Mouse (Mus musculus) limb, embryonic 11.5 days (tissue): ENCODE results near the gene Cops7a. TPM values are rescaled to one million over a fixed set of nuclear protein-coding genes. Genes with fewer than 3 reads are reported as not detected.

Source experiments
- ATAC-seq: fragments of 200-750 bp; cut with Nextera tagmentation; 2 replicates; pipeline ENCODE4 v1.8.0; 2017; ENCODE audit warnings: low read depth; ENCODE audit not compliant: insufficient number of reproducible peaks, low FRiP score, low TSS enrichment
- DNase-seq: peaks from one replicate; pipeline ENCODE4 v3.0.0-alpha.2; 2015; ENCODE audit warnings: low spot score
- H3K27ac ChIP-seq: fragments of 300-500 bp; sonication (generic); replicated peaks from 2 replicates; pipeline ENCODE4 v1.5.1; 2014; ENCODE audit warnings: low read depth, mild to moderate bottlenecking, low read length
- H3K27me3 ChIP-seq: fragments of 300-500 bp; sonication (generic); 2 replicates; pipeline ENCODE4 v1.6.1; 2014; ENCODE audit warnings: mild to moderate bottlenecking, low read length, mixed read lengths; ENCODE audit not compliant: control insufficient read depth, insufficient read depth
- H3K36me3 ChIP-seq: fragments of 300-500 bp; sonication (generic); 2 replicates; pipeline ENCODE4 v1.6.1; 2014; ENCODE audit warnings: mild to moderate bottlenecking, low read length, moderate library complexity, mixed read lengths; ENCODE audit not compliant: control insufficient read depth, insufficient read depth
- H3K4me1 ChIP-seq: fragments of 300-500 bp; sonication (generic); 2 replicates; pipeline ENCODE4 v1.6.1; 2014; ENCODE audit warnings: low read length, mixed read lengths; ENCODE audit not compliant: control insufficient read depth, insufficient read depth
- H3K4me2 ChIP-seq: fragments of 300-500 bp; sonication (generic); 2 replicates; pipeline ENCODE4 v1.6.1; 2014; ENCODE audit warnings: low read depth, mild to moderate bottlenecking, moderate library complexity; ENCODE audit not compliant: severe bottlenecking
- H3K4me3 ChIP-seq: fragments of 300-500 bp; sonication (generic); 2 replicates; pipeline ENCODE4 v1.5.1; 2014; ENCODE audit warnings: low read depth, low read length
- H3K9ac ChIP-seq: fragments of 300-500 bp; sonication (generic); 2 replicates; pipeline ENCODE4 v1.6.1; 2014; ENCODE audit warnings: mild to moderate bottlenecking, low read length
- H3K9me3 ChIP-seq: fragments of 300-500 bp; sonication (generic); 2 replicates; pipeline ENCODE4 v1.6.1; 2016; ENCODE audit warnings: low read length; ENCODE audit not compliant: control insufficient read depth
- WGBS: fragments of 180-500 bp; shearing (Covaris S2); extraction: QIAGEN DNeasy Blood & Tissue Kit; methylation state at CpG from one replicate; pipeline ENCODE4 v1.1.7; 2014; 5-methylcytosine and 5-hydroxymethylcytosine counted together
- polyA plus RNA-seq: library from polyadenylated mRNA; unstranded; fragments of >200 nt; fragmentation: Nextera tagmentation; extraction: Ambion mirVana; gene quantifications from 2 replicates; pipeline ENCODE4 v1.2.1, GENCODE M21; 2014

Cops7a gene
- polyA plus RNA-seq, 1 experiment from 2014 or later, result 129 TPM

DNA sequence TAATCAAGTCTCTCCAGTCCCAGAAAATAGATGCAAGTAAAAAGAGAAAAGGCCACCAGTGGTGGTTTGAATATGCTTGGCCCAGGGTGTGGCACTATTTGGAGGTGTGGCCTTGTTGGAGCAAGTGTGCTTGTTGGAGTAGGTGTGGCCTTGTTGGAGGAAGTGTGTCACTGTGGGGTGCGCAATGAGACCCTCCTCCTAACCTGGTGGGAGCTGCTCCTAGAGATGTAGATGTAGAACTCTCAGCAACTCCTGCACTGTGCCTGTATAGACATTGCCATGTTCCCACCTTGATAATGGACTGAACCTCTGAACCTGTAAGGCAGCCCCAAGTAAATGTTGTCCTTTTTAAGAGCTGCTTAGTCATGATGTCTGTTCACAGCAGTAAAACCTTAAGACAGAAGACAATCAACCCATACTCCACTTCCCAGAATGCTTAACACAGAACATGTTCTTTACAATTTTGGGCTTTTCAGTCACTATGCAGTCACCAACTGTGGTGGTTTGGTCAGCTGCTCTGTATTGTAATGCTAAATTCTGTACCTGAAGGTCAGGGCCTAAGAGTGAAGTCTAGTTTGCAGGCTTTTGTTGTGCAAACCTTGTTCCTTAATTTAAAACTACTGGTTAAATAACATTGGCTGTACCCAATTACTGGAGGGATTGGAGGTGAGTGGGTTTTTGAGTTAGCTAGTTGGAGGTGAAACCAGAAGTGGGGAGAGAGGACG, 11.2 kb downstream of the Cops7a start:
- Histone ChIP-seq H3K36me3 (peaks cover under 1% of the 10 kb centered on the region; the same call in 1 of the 2 replicates), H3K27me3 (no peaks in the 10 kb centered on the region), H3K9ac (no peak overlapping the region), H3K4me3 (no peak overlapping the region), H3K9me3 (no peaks in the 10 kb centered on the region), H3K4me2 (no peak overlapping the region), H3K27ac (no peak overlapping the region), H3K4me1 (no peaks in the 10 kb centered on the region)
- no peak for ATAC-seq
- DNase-seq, result no peak
- 92% methylated on average over 2 of the region's 2 CpGs for WGBS

DNA sequence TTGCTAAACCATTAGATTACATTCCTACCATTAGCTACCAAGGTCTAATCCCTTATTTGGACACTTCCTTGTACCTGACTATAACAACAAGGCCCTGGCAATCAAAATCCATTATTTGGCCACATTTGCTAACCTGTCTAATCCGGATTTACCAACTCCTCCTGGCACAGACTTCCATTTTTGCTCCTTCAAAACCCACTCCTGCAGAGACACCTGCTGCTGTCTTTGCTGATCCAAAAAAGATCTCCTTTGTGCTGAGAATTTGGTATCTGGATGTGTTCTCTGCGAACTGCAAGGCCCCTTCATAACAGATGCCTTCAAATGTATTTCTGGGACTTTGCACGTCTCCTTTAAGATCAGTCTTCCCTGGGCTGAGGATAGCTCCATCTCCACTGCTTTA, 21.8 kb downstream of the Cops7a start:
- Histone ChIP-seq H3K9ac (no peak overlapping the region), H3K4me2 (no peak overlapping the region), H3K4me1 (no peaks in the 10 kb centered on the region), H3K27ac (no peak overlapping the region), H3K4me3 (no peak overlapping the region), H3K36me3 (no peaks in the 10 kb centered on the region), H3K9me3 (no peaks in the 10 kb centered on the region), H3K27me3 (no peaks in the 10 kb centered on the region)
- DNase-seq (no peak), ATAC-seq (no peak)
- 87% methylated on average over 3 of the region's 3 CpGs for WGBS

DNA sequence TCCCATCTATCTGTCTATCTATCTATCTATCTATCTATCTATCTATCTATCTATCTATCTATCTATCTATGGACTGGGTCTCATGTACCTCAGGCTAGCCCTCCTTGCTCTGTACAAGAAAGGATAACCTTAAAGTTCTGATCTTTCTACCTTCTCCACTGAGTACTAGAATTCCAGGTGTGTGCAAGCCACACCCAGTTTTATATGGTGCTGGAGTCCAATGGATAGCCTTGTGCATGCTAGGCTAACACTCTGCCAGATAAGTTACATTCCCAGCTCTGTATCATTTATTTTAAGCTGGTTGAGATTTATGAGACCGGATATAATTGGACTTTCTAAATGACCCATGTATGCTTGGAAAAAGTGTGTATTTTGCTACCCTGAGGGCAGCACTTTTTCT, 23.7 kb downstream of the Cops7a start:
- no peak for DNase-seq
- 95% methylated on average over 1 of the region's 1 CpGs for WGBS
- no peaks in the 10 kb centered on the region for H3K27me3 ChIP-seq
- no peak overlapping the region for H3K4me2 ChIP-seq
- H3K9me3 ChIP-seq, result no peaks in the 10 kb centered on the region
- no peak overlapping the region for H3K4me3 ChIP-seq
- H3K27ac ChIP-seq, result no peak overlapping the region
- no peaks in the 10 kb centered on the region for H3K4me1 ChIP-seq
- no peak for ATAC-seq
- no peak overlapping the region for H3K9ac ChIP-seq
- H3K36me3 ChIP-seq, result no peaks in the 10 kb centered on the region; the same call in 1 of the 2 replicates

DNA sequence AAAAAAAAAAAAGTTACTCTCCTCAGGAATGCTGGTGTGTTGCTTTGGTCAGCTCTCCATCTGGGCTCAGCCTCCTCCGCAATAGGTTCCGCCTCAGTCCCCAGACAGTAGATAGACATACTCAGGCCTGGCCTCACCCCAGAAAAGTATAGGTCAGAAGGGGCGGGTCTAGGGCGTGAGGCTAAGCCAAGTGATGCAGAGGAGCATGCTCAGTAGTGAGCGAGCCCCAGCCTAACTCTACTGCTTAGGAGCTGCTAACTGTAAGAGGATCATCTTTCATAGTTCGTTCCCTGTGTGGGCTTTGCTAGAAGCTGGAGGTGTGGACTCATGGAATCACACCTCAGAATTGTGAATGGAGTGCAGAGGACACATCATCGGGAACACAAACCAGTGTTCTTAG, 26.8 kb downstream of the Cops7a start:
- DNase-seq, result no peak
- Histone ChIP-seq H3K27me3 (no peaks in the 10 kb centered on the region), H3K4me1 (no peaks in the 10 kb centered on the region), H3K4me2 (no peak overlapping the region), H3K9ac (no peak overlapping the region), H3K27ac (no peak overlapping the region), H3K4me3 (no peak overlapping the region), H3K36me3 (peaks cover 19% of the 10 kb centered on the region), H3K9me3 (no peaks in the 10 kb centered on the region)
- 92% methylated on average over 7 of the region's 7 CpGs for WGBS
- no peak for ATAC-seq

DNA sequence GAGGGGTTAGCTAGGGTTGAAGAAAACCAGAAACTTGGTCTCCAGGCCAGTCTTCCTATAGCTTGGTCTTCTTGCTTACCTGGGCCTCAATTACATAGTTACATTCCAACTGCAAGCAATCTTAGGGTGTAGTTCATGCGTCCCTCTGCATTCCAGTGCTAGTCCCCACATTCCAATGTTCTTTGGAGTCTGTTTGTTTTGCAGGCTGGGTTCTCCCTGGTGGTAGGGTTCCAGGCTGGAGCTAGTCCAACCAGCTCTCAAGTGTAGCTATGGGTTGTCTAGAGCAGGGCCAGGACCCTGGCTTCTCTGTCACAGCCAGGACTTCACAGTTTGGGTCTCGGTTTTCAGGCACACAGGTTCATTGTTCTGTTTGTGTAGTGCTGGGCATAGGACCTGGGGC, 27.8 kb downstream of the Cops7a start:
- H3K27me3 ChIP-seq, result no peaks in the 10 kb centered on the region
- 88% methylated on average over 2 of the region's 2 CpGs for WGBS
- H3K36me3 ChIP-seq, result peaks cover 19% of the 10 kb centered on the region

DNA sequence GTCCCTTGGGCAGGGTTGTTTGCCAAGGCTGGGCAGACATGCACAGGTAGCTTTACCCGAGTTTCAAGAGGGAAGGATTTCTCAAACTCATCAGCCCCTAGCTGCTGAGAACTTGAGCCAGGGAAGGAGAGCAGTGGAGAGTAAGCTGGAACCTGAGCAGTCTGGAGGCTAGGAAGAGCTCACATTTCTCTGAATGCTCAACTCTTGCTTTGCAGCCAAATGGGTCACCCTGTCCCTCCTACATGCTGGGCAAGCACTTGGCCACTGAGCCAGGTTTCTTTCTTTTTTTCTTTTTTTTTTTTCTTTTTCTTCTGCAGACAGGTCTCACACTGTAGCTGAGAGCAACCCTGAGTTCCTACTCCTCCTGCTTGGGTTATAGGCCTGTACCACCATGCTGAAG, 28.7 kb downstream of the Cops7a start:
- Histone ChIP-seq H3K4me1 (peaks cover 6% of the 10 kb centered on the region), H3K4me3 (no peak overlapping the region), H3K9ac (no peak overlapping the region), H3K36me3 (peaks cover 19% of the 10 kb centered on the region), H3K4me2 (no peak overlapping the region), H3K27me3 (no peaks in the 10 kb centered on the region), H3K27ac (no peak overlapping the region), H3K9me3 (no peaks in the 10 kb centered on the region)
- 87% methylated on average over 1 of the region's 1 CpGs for WGBS
- ATAC-seq (no peak), DNase-seq (no peak)

More for the DNA sequence above, 27.8 kb downstream of the Cops7a start:
- DNase-seq (no peak), ATAC-seq (no peak)
- Histone ChIP-seq H3K4me1 (peaks cover 2% of the 10 kb centered on the region), H3K27ac (no peak overlapping the region), H3K9me3 (no peaks in the 10 kb centered on the region), H3K9ac (no peak overlapping the region), H3K4me2 (no peak overlapping the region), H3K4me3 (no peak overlapping the region)

DNA sequence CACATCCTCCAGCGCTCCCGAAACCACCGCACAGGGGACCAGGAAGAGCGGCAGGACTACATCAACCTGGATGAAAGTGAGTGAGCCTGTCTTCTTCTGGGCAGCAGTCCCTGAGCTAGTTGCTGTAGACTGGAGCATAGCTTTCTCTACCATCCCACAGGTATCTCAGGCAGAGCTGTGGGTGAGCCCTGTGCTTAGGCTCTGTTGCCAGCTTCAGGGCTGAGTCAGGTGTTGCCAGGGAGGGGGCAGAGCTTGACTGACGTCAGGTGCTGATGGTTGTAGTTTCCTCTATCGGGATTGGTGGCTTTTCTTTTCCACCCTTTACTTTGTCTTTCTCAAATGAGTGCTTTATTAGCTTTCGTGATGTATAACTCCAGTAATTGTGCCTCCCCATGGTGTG, 30.7 kb downstream of the Cops7a start:
- DNase-seq, result no peak
- WGBS, result 96% methylated on average over 7 of the region's 7 CpGs
- Histone ChIP-seq H3K4me1 (peaks cover 10% of the 10 kb centered on the region), H3K9ac (no peak overlapping the region), H3K27ac (no peak overlapping the region), H3K27me3 (no peaks in the 10 kb centered on the region), H3K4me3 (no peak overlapping the region), H3K4me2 (no peak overlapping the region), H3K36me3 (peaks cover 19% of the 10 kb centered on the region), H3K9me3 (no peaks in the 10 kb centered on the region)
- ATAC-seq, result no peak

DNA sequence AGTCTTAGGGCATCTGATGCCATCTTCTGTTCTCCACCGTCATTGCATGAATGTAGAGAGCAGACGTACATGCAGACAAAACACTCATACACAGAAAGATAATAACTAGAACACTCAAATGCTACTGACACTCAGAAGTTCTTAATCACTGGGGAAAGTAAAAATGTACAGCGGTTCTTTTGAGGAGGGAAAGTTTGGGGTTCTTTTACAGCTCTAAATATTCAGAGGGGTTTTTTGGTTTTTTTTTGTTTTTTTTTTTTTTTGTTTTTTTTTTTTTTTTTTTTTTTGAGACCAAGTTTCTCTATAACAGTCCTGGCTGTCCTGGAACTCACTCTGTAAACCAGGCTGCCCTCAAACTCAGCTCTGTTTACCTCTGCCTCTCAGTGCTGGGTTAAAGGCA, 32.2 kb downstream of the Cops7a start:
- H3K27me3 ChIP-seq, result no peaks in the 10 kb centered on the region
- no peaks in the 10 kb centered on the region for H3K9me3 ChIP-seq
- no peak overlapping the region for H3K4me2 ChIP-seq
- peaks cover 10% of the 10 kb centered on the region for H3K4me1 ChIP-seq
- 88% methylated on average over 3 of the region's 3 CpGs for WGBS
- H3K27ac ChIP-seq, result no peak overlapping the region
- no peak overlapping the region for H3K9ac ChIP-seq
- peaks cover 19% of the 10 kb centered on the region for H3K36me3 ChIP-seq
- no peak for ATAC-seq
- H3K4me3 ChIP-seq, result no peak overlapping the region
- no peak for DNase-seq

DNA sequence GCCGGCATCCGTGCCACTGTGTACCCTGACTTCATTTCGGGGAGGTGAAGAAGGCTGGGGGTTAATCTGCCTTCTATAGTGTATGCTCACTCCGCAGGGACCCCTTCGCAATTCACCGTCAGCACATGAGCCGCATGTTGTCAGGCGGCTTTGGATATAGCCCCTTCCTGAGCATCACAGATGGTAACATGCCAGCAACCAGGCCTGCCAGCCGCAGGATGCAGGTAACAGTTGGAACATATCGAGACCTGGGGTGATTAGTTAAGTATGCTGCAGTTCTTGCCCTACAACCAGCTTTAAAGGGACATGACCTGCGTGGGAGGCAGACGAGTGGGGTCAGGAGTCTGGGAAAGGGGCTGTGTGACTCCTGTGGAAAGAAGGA, 33.0 kb downstream of the Cops7a start:
- H3K27ac ChIP-seq, result 0 out of 2 replicates have a peak overlapping the region, but pooled peaks have one; percentile 25
- peak overlapping the region; percentile 71 for H3K4me2 ChIP-seq
- H3K4me3 ChIP-seq, result peak overlapping the region; percentile 91
- H3K36me3 ChIP-seq, result peaks cover 19% of the 10 kb centered on the region
- WGBS, result 55% methylated on average over 12 of the region's 12 CpGs
- H3K9ac ChIP-seq, result peak overlapping the region; percentile 91
- H3K4me1 ChIP-seq, result peaks cover 10% of the 10 kb centered on the region
- ATAC-seq (no peak), DNase-seq (no peak)
- no peaks in the 10 kb centered on the region for H3K9me3 ChIP-seq
- no peaks in the 10 kb centered on the region for H3K27me3 ChIP-seq
